Mouse (Mus musculus) E14TG2a.4 (cell line): ENCODE results near the gene Tmem156.

Experiments
- CTCF ChIP-seq: conservative IDR thresholded peaks from 2 replicates; pipeline ENCODE4 v1.5.1; 2014; ENCODE audit warnings: low read length
- NANOG ChIP-seq: IDR thresholded peaks from 2 replicates; pipeline ENCODE4 v1.6.1; 2014; ENCODE audit warnings: borderline replicate concordance, low read length, mixed read lengths
- POU5F1 ChIP-seq: IDR thresholded peaks from 2 replicates; pipeline ENCODE4 v1.6.1; 2014; ENCODE audit warnings: low read length, borderline replicate concordance

DNA sequence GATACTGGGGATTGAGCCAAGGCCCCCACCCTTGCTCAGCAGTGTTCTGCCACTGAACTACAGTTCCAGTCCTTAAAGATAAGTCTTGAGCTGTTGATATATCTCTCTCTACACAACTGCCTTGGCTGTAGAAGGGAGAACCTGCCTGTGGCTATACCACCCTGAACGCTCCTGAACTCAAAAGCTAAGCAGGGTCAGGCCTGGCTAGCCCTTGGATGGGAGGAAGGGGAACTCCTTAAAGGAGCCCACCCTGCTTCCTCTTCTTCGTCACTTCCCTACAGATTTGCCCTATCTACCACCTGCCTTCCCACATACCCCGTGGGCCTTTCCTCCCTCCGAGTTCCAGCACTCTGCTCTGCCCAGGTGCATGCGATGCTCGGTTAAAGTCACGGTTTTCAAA lies 44.2 kb upstream of the Tmem156 start:
- no peak for TF ChIP-seq CTCF
- TF ChIP-seq NANOG: no peak
- TF ChIP-seq POU5F1: no peak
